Mouse (Mus musculus): ENCODE data around the gene Pla2g16. TPM values are rescaled to one million over a fixed set of nuclear protein-coding genes. Genes with fewer than 3 reads are reported as not detected.

Gene Pla2g16
- polyA plus RNA-seq (2017; shearing (Covaris generic)), result 100 to 1,000 TPM; 103 to 156 TPM

DNA sequence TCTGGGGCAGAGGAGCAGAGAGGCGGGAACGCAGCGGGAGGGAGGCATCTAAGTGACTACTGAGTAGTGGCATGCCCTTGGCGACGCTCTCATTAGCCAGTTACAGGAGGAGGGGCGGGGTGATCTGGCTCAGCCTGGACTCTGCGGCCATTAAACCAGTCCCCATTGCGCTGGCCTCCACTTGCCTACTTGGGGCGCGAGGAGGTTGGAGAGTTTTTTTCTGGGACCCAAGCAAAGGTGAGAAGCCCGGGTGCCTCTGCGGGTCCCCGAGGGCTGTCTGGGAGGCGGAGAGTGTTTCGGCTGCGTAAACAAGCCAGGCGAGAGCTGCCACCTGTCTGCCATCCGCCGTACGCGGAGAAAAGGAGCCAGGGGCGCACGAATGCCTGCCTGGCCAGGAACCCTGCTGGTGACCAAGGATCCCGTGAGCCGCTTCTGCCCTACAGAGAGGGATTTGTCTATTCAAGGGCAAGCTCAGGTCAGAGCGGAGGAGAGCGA, at the start of gene Pla2g16:
Pla2g16 (plus strand) TSS at position 132 of the 495 bp plus-strand sequence.

GRCm38 (mm10) chr19:7606801-7607689, 49.8 kb downstream of the Pla2g16 start, which contains the start of gene Lgals12:
Lgals12 (minus strand) TSS chr19:7607193.

GRCm38 (mm10) chr19:7611942-7612757, 54.9 kb downstream of the Pla2g16 start, which contains the start of gene Hrasls5:
Hrasls5 (plus strand) TSS chr19:7612541.

Other genes with a start within 250 kb of the Pla2g16 start
- gene Mark2, start 215.6 kb upstream of the Pla2g16 start, polyA plus RNA-seq (2017; shearing (Covaris generic)), result 100 to 1,000 TPM; 157 to 178 TPM
- 10 to 100 TPM; 22.4 to 29.0 TPM for gene Spindoc, start 174.5 kb upstream of the Pla2g16 start, polyA plus RNA-seq (2017; shearing (Covaris generic))
- gene 2700081O15Rik, start 139.8 kb upstream of the Pla2g16 start, polyA plus RNA-seq (2017; shearing (Covaris generic)), result 1 to 10 TPM in 1 of 2 experiments, under 1 TPM in 1; 0.14 to 1.8 TPM
- 100 to 1,000 TPM; 108 to 122 TPM for gene Rtn3, start 74.2 kb upstream of the Pla2g16 start, polyA plus RNA-seq (2017; shearing (Covaris generic))
- 10 to 100 TPM; 13.8 to 15.8 TPM for gene Atl3, start 63.4 kb upstream of the Pla2g16 start, polyA plus RNA-seq (2017; shearing (Covaris generic))
- under 1 TPM in 1 of 2 experiments, not detected in 1; 0.18 TPM for gene Lgals12, start 49.7 kb downstream of the Pla2g16 start, polyA plus RNA-seq (2017; shearing (Covaris generic))
- under 1 TPM in 1 of 2 experiments, not detected in 1; 0.16 TPM for gene Hrasls5, start 55.1 kb downstream of the Pla2g16 start, polyA plus RNA-seq (2017; shearing (Covaris generic))
- gene Slc22a19, start 153.9 kb downstream of the Pla2g16 start, polyA plus RNA-seq (2017; shearing (Covaris generic)), result not detected
- gene Slc22a26, start 245.2 kb downstream of the Pla2g16 start, polyA plus RNA-seq (2017; shearing (Covaris generic)), result not detected